Mouse (Mus musculus) forebrain, embryonic 11.5 days (tissue): ENCODE data around the gene Rgs14. TPM values are rescaled to one million over a fixed set of nuclear protein-coding genes. Genes with fewer than 3 reads are reported as not detected.

Source experiments
- ATAC-seq: fragments of 200-750 bp; cut with Nextera tagmentation; replicated peaks from 2 replicates; pipeline ENCODE4 v1.8.0; 2017; ENCODE audit warnings: moderate TSS enrichment; ENCODE audit not compliant: low FRiP score
- DNase-seq: peaks from one replicate; pipeline ENCODE4 v3.0.0-alpha.2; 2017; ENCODE audit warnings: low spot score
- H3K27ac ChIP-seq: fragments of 300-500 bp; sonication (generic); 2 replicates; pipeline ENCODE4 v1.5.1; 2014; ENCODE audit warnings: low read depth, low read length
- H3K27me3 ChIP-seq: fragments of 300-500 bp; sonication (generic); 2 replicates; pipeline ENCODE4 v1.6.1; 2014; ENCODE audit warnings: mild to moderate bottlenecking, low read length, mixed read lengths; ENCODE audit not compliant: control insufficient read depth, insufficient read depth
- H3K36me3 ChIP-seq: fragments of 300-500 bp; sonication (generic); 2 replicates; pipeline ENCODE4 v1.6.1; 2014; ENCODE audit warnings: mild to moderate bottlenecking, low read length, moderate library complexity, mixed read lengths; ENCODE audit not compliant: control insufficient read depth, insufficient read depth
- H3K4me1 ChIP-seq: fragments of 300-500 bp; sonication (generic); replicated peaks from 2 replicates; pipeline ENCODE4 v1.6.1; 2014; ENCODE audit warnings: low read length, mixed read lengths; ENCODE audit not compliant: control insufficient read depth, insufficient read depth
- H3K4me2 ChIP-seq: fragments of 300-500 bp; sonication (generic); 2 replicates; pipeline ENCODE4 v1.6.1; 2014; ENCODE audit warnings: low read depth, mild to moderate bottlenecking, low read length, moderate library complexity, mixed read lengths; ENCODE audit not compliant: severe bottlenecking
- H3K4me3 ChIP-seq: fragments of 300-500 bp; sonication (generic); 2 replicates; pipeline ENCODE4 v1.5.1; 2014; ENCODE audit warnings: low read depth, low read length
- H3K9ac ChIP-seq: fragments of 300-500 bp; sonication (generic); 2 replicates; pipeline ENCODE4 v1.6.1; 2014; ENCODE audit warnings: low read length
- H3K9me3 ChIP-seq: fragments of 300-500 bp; sonication (generic); 2 replicates; pipeline ENCODE4 v1.6.1; 2016; ENCODE audit warnings: low read length, mixed read lengths; ENCODE audit not compliant: control insufficient read depth
- WGBS: fragments of 180-500 bp; shearing (Covaris S2); extraction: QIAGEN DNeasy Blood & Tissue Kit; methylation state at CpG from one replicate; pipeline ENCODE4 v1.1.7; 2014; 5-methylcytosine and 5-hydroxymethylcytosine counted together
- polyA plus RNA-seq: library from polyadenylated mRNA; unstranded; fragments of >200 nt; fragmentation: Nextera tagmentation; extraction: Ambion mirVana; gene quantifications from 2 replicates; pipeline ENCODE4 v1.2.1, GENCODE M21; 2014

Gene Rgs14
- polyA plus RNA-seq, 1 experiment from 2014 or later, result 0.33 TPM

- no peaks in the 10 kb centered on the region for H3K9me3 ChIP-seq
- H3K9ac ChIP-seq, result peak overlapping the region; percentile 44
- DNase-seq, result peak; percentile 90
- H3K4me3 ChIP-seq, result no peak overlapping the region
- 18% methylated on average over 11 of the region's 11 CpGs for WGBS
- no peaks in the 10 kb centered on the region for H3K27me3 ChIP-seq
- ATAC-seq, result peak; percentile 87
- no peak overlapping the region for H3K4me2 ChIP-seq
- H3K4me1 ChIP-seq, result peaks cover 7% of the 10 kb centered on the region; the same call in 1 of the 2 replicates
- H3K27ac ChIP-seq, result 0 out of 2 replicates have a peak overlapping the region, but pooled peaks have one; percentile 2
- H3K36me3 ChIP-seq, result no peaks in the 10 kb centered on the region
Measured at GRCm38 (mm10) chr13:55404853-55405782, 35.6 kb downstream of the Rgs14 start.

DNA sequence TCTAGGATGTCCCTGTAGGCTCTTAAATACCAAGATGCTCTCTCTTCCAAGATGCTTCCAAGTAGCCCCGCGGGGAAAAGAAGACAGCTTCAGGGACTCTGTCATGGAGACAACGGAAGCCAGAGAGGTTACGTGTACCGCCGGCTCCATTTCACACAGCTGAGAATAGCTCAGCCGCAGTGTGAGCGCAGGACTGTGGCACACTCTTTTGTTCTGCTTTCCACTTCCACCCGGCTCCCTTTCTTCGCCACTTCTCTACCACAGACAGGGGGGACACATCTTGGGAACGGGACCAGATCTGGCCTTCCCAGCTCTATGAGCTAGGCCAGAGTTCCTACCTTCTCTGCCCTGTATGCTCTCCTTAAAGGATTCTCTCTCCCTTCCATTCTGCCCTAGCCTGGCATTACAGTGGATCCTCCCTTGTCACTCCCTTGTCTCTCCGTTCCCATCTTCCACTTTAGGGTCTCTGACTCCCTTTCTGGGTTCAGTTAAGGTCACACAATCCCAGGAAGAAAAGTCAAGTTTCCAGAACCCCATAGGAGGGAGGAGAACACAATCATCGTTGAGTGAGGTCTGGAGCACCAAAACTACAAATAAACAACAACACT is 36.4 kb downstream of the Rgs14 start:
- Histone ChIP-seq H3K36me3 (no peaks in the 10 kb centered on the region), H3K4me2 (no peak overlapping the region), H3K9ac (peak overlapping the region; percentile 44), H3K27me3 (no peaks in the 10 kb centered on the region), H3K27ac (0 out of 2 replicates have a peak overlapping the region, but pooled peaks have one; percentile 2), H3K9me3 (no peaks in the 10 kb centered on the region), H3K4me1 (peaks cover 7% of the 10 kb centered on the region; the same call in 1 of the 2 replicates), H3K4me3 (no peak overlapping the region)
- 60% methylated on average over 13 of the region's 13 CpGs for WGBS
- peak; percentile 55 for ATAC-seq
- DNase-seq, result peak; percentile 55

DNA sequence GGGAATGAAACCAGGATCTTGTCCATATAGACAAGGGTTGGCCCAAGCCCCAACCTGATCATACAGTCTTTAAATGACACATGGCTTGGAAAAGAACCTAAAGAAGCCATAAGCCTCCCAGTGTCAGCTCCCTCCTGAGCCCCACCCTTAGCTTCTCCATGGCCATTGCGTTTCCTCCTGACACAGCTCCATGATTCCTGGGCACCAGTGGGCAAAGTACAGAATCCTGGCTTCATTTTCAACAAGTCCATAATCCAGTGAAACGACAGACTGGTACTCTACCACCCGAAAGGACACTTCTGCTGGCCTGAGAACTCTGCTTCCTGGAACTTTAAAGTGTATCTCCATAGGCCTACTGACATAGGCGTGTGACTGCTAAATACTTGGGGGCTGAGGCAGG is 37.8 kb downstream of the Rgs14 start:
- Histone ChIP-seq H3K27ac (no peak overlapping the region), H3K4me3 (no peak overlapping the region), H3K4me2 (no peak overlapping the region), H3K9me3 (no peaks in the 10 kb centered on the region), H3K9ac (no peak overlapping the region), H3K27me3 (no peaks in the 10 kb centered on the region), H3K36me3 (no peaks in the 10 kb centered on the region), H3K4me1 (peaks cover 7% of the 10 kb centered on the region; the same call in 1 of the 2 replicates)
- ATAC-seq (no peak), DNase-seq (no peak)
- WGBS, result 83% methylated on average over 4 of the region's 4 CpGs

GRCm38 (mm10) chr13:55408546-55409120 is 39.1 kb downstream of the Rgs14 start:
- 85% methylated on average over 19 of the region's 19 CpGs for WGBS
- no peak overlapping the region for H3K4me2 ChIP-seq

GRCm38 (mm10) chr13:55411826-55412225 is 42.3 kb downstream of the Rgs14 start:
- DNase-seq, result no peak

More at GRCm38 (mm10) chr13:55408546-55409120, 39.1 kb downstream of the Rgs14 start:
- H3K9me3 ChIP-seq, result no peaks in the 10 kb centered on the region
- H3K9ac ChIP-seq, result no peak overlapping the region
- no peak overlapping the region for H3K27ac ChIP-seq
- no peak overlapping the region for H3K4me3 ChIP-seq
- peaks cover 7% of the 10 kb centered on the region; the same call in 1 of the 2 replicates for H3K4me1 ChIP-seq
- H3K36me3 ChIP-seq, result no peaks in the 10 kb centered on the region
- no peak for DNase-seq
- no peak for ATAC-seq
- H3K27me3 ChIP-seq, result peaks cover 2% of the 10 kb centered on the region; the same call in 1 of the 2 replicates

GRCm38 (mm10) chr13:55412643-55413307 is 43.2 kb downstream of the Rgs14 start:
- WGBS, result 86% methylated on average over 13 of the region's 13 CpGs
- Histone ChIP-seq H3K36me3 (no peaks in the 10 kb centered on the region), H3K9ac (no peak overlapping the region), H3K9me3 (no peaks in the 10 kb centered on the region), H3K4me1 (peaks cover 4% of the 10 kb centered on the region; the same call in 1 of the 2 replicates), H3K4me3 (no peak overlapping the region), H3K27me3 (peaks cover 11% of the 10 kb centered on the region), H3K27ac (no peak overlapping the region), H3K4me2 (no peak overlapping the region)
- peak; percentile 49 for DNase-seq
- ATAC-seq, result no peak

More at GRCm38 (mm10) chr13:55411826-55412225, 42.3 kb downstream of the Rgs14 start:
- H3K4me2 ChIP-seq, result no peak overlapping the region
- peaks cover 4% of the 10 kb centered on the region; the same call in 1 of the 2 replicates for H3K4me1 ChIP-seq
- H3K9me3 ChIP-seq, result no peaks in the 10 kb centered on the region
- 75% methylated on average over 7 of the region's 7 CpGs for WGBS
- no peak overlapping the region for H3K4me3 ChIP-seq
- peaks cover 11% of the 10 kb centered on the region for H3K27me3 ChIP-seq
- no peak overlapping the region for H3K9ac ChIP-seq
- no peak for ATAC-seq
- no peaks in the 10 kb centered on the region for H3K36me3 ChIP-seq
- no peak overlapping the region for H3K27ac ChIP-seq

- no peak overlapping the region for H3K9ac ChIP-seq
- H3K36me3 ChIP-seq, result no peaks in the 10 kb centered on the region
- ATAC-seq (no peak), DNase-seq (no peak)
- H3K4me1 ChIP-seq, result peaks cover 4% of the 10 kb centered on the region; the same call in 1 of the 2 replicates
- H3K27ac ChIP-seq, result no peak overlapping the region
- no peaks in the 10 kb centered on the region for H3K9me3 ChIP-seq
- WGBS, result 81% methylated on average over 12 of the region's 12 CpGs
- H3K27me3 ChIP-seq, result peaks cover 13% of the 10 kb centered on the region
- no peak overlapping the region for H3K4me3 ChIP-seq
- H3K4me2 ChIP-seq, result no peak overlapping the region
Measured at GRCm38 (mm10) chr13:55413333-55413732, 43.8 kb downstream of the Rgs14 start.
